Mouse (Mus musculus) stomach, embryonic 16.5 days (tissue): ENCODE data around the gene Nexn. TPM values are rescaled to one million over a fixed set of nuclear protein-coding genes. Genes with fewer than 3 reads are reported as not detected.
A peak's percentile ranks its signal among the peaks of the same experiment; 100 is the strongest.
"Not testable (repeated sequence)": the region's sequence is repeated elsewhere in the genome, so short reads cannot be mapped to it uniquely, and the experiment has no call there.

Source experiments
- ATAC-seq: fragments of 200-750 bp; cut with Nextera tagmentation; 2 replicates; pipeline ENCODE4 v1.8.0; 2017; ENCODE audit warnings: moderate number of reproducible peaks, moderate TSS enrichment; ENCODE audit not compliant: insufficient read depth, low FRiP score
- H3K27ac ChIP-seq: fragments of 300-500 bp; sonication (generic); 2 replicates; pipeline ENCODE4 v1.5.1; 2014; ENCODE audit warnings: low read length
- H3K27me3 ChIP-seq: fragments of 300-500 bp; sonication (generic); 2 replicates; pipeline ENCODE4 v1.6.1; 2014; ENCODE audit warnings: low read length, control low read depth, mixed read lengths; ENCODE audit not compliant: control insufficient read depth, insufficient read depth
- H3K36me3 ChIP-seq: fragments of 300-500 bp; sonication (generic); 2 replicates; pipeline ENCODE4 v1.6.1; 2014; ENCODE audit warnings: low read length; ENCODE audit not compliant: control insufficient read depth, insufficient read depth
- H3K4me1 ChIP-seq: fragments of 300-500 bp; sonication (generic); 2 replicates; pipeline ENCODE4 v1.6.1; 2014; ENCODE audit warnings: low read length, control low read depth, mixed read lengths; ENCODE audit not compliant: control insufficient read depth, insufficient read depth
- H3K4me2 ChIP-seq: fragments of 300-500 bp; sonication (generic); 2 replicates; pipeline ENCODE4 v1.6.1; 2014; ENCODE audit warnings: low read depth, low read length, mixed read lengths
- H3K4me3 ChIP-seq: fragments of 300-500 bp; sonication (generic); replicated peaks from 2 replicates; pipeline ENCODE4 v1.5.1; 2014; ENCODE audit warnings: mild to moderate bottlenecking, low read length
- H3K9ac ChIP-seq: fragments of 300-500 bp; sonication (generic); 2 replicates; pipeline ENCODE4 v1.6.1; 2014; ENCODE audit warnings: low read length
- H3K9me3 ChIP-seq: fragments of 300-500 bp; sonication (generic); replicated peaks from 2 replicates; pipeline ENCODE4 v1.6.1; 2016; ENCODE audit warnings: low read length, control low read depth; ENCODE audit not compliant: control insufficient read depth
- whole genome bisulfite sequencing: fragments of 180-500 bp; shearing (Covaris S2); extraction: QIAGEN DNeasy Blood & Tissue Kit; methylation state at CpG from one replicate; pipeline ENCODE4 v1.1.7; 2014; 5-methylcytosine and 5-hydroxymethylcytosine counted together
- polyA plus RNA-seq: library from polyadenylated mRNA; unstranded; fragments of >200 nt; fragmentation: Nextera tagmentation; extraction: Ambion mirVana; gene quantifications from 2 replicates; pipeline ENCODE4 v1.2.1, GENCODE M21; 2015

Nexn gene
- polyA plus RNA-seq, 1 experiment from 2014 or later: 44.9 TPM

DNA sequence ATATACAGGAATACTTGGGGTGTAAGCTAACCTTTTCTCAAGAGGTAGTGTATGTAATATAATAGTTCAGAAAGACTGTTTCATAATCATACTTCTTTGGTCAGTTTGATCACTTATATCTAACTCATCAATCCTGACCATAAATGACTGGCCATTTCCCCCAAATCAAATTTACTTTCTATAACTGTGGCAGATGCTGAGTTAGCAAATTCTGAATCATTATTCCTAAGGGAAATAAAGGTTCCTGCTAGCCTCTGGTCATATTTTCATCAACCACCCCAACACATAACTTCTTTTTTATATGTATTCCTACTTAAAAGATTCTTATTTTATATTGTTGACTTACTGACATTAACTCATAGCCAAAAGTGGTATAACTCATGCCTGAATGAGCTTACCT, 63.2 kb downstream of the Nexn start:
- no peaks in the 10 kb centered on the region for H3K27me3 ChIP-seq
- H3K9ac ChIP-seq: no peak overlapping the region
- H3K9me3 ChIP-seq: no peaks in the 10 kb centered on the region
- no peak overlapping the region for H3K4me2 ChIP-seq
- no peak overlapping the region for H3K27ac ChIP-seq
- H3K4me3 ChIP-seq: no peak overlapping the region
- 0 out of 2 replicates have a peak, but pooled peaks cover 3% of the 10 kb centered on the region for H3K4me1 ChIP-seq
- no peaks in the 10 kb centered on the region for H3K36me3 ChIP-seq
- ATAC-seq: no peak

DNA sequence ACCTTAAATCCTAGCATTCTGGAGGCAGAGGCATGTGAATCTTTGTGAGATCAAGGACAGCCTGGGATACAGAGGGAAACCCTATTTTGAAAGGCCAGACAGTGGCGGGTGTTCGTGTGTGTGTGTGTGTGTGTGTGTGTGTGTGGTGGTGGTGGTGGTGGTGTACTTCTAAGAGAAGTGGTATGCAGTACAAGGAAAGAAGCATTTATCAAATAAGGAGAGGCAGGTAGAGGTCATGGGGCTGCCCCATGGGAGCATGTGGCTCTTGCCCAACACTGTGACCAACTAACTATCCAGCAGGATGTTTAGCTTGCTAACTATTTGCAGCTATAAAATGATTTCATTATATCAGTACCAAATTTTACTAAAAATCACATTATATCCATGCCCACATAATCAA, 64.5 kb downstream of the Nexn start:
- no peaks in the 10 kb centered on the region for H3K36me3 ChIP-seq
- no peak overlapping the region for H3K4me2 ChIP-seq
- no peak overlapping the region for H3K4me3 ChIP-seq
- 68% methylated on average over 2 of the region's 2 CpGs for WGBS
- no peaks in the 10 kb centered on the region for H3K27me3 ChIP-seq
- no peak overlapping the region for H3K27ac ChIP-seq
- H3K4me1 ChIP-seq: 0 out of 2 replicates have a peak, but pooled peaks cover 3% of the 10 kb centered on the region
- ATAC-seq: no peak
- no peak overlapping the region for H3K9ac ChIP-seq
- H3K9me3 ChIP-seq: no peaks in the 10 kb centered on the region

DNA sequence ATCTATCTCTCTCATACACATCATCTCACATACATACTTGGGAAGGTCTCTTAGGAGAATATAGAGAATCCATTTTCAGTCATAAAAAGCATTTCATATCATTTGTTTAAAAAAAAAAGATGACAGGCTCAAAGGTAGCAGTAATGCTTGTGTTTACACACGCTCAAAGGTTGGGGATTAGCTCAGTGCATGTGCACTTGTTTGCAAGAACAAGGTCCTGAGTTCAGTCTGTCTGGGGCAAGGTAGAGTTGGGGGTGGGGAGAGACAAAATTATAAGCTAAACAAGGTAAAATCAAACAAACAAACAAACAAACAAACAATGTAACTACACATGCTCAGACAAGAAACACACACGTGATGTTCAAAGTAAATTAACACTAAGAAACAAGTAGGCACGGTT, 65.0 kb downstream of the Nexn start:
- 71% methylated on average over 3 of the region's 3 CpGs for WGBS
- no peak for ATAC-seq
- Histone ChIP-seq H3K4me1 (0 out of 2 replicates have a peak, but pooled peaks cover 3% of the 10 kb centered on the region), H3K4me2 (no peak overlapping the region), H3K36me3 (no peaks in the 10 kb centered on the region), H3K9me3 (no peaks in the 10 kb centered on the region), H3K27ac (no peak overlapping the region), H3K9ac (no peak overlapping the region), H3K4me3 (no peak overlapping the region), H3K27me3 (no peaks in the 10 kb centered on the region)

DNA sequence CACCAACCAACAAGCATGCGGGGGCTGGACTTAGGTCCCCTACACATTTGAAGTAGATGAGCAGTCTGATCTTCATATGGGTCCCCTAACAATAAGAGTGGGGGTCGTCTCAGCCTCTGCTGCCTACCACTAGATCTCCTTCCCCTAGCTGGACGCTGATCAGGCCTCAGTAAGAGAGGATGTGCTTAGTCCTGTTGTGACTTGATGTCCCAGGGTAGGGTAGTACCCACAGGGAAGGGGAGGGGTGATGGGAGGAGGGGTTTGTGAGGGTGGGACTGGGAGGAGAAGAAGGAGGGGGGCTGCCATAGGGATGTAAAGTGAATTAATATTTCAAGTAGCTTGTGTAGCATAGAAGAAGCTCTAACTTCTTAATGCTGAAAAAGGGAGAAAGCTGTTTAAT, 67.0 kb downstream of the Nexn start:
- ATAC-seq: no peak

DNA sequence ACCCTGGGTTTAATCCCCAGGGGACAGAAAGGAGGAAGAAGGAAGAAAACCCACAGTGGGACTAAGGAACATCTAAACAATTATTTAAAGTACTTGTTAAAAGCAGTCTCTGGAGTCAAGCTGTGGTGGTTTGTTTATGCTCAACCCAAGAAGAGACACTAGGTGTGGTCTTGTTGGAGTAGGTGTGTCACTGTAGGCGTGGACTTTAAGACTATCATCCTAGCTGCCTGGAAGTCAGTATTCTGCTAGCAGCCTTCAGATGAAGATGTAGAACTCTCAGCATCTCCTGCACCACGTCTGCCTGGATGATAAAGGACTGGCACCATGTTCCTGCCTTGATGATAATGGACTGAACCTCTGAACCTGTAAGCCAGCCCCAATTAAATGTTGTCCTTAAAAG, 68.9 kb downstream of the Nexn start:
- not testable (repeated sequence) for H3K9ac ChIP-seq, ATAC-seq, H3K4me3 ChIP-seq, H3K4me1 ChIP-seq, H3K36me3 ChIP-seq, H3K9me3 ChIP-seq, H3K27me3 ChIP-seq, H3K27ac ChIP-seq, H3K4me2 ChIP-seq
- 37% methylated on average over 2 of the region's 2 CpGs for WGBS

More for the DNA sequence above, 67.0 kb downstream of the Nexn start:
- 56% methylated on average over 3 of the region's 3 CpGs for WGBS
- H3K4me2 ChIP-seq: no peak overlapping the region
- no peaks in the 10 kb centered on the region for H3K9me3 ChIP-seq
- no peaks in the 10 kb centered on the region for H3K36me3 ChIP-seq
- H3K9ac ChIP-seq: no peak overlapping the region
- H3K4me3 ChIP-seq: no peak overlapping the region
- 0 out of 2 replicates have a peak, but pooled peaks cover 3% of the 10 kb centered on the region for H3K4me1 ChIP-seq
- H3K27ac ChIP-seq: no peak overlapping the region
- H3K27me3 ChIP-seq: no peaks in the 10 kb centered on the region

DNA sequence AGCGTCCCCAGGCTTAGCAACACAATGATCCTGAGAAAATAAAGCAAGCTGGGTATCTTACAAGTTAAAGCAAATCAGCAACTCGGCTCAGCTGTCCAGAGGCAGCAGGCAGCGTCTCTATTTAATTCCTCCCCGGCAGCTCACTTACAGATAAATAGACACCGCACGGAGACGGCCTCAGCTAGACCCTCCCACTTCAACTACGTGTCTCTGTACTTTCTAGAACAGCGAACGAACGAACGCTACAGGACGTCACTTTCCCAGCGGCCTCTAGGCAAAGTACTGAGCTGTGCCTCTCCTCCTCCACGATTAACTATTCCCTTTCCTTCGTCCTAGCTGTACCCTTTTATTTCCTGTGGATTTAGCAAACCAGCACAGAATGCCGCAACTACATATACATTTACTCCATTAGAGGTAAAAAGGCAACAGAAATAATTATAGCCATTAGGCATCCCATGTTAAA, 72.5 kb downstream of the Nexn start:
- peak overlapping the region; percentile 70 for H3K4me3 ChIP-seq

DNA sequence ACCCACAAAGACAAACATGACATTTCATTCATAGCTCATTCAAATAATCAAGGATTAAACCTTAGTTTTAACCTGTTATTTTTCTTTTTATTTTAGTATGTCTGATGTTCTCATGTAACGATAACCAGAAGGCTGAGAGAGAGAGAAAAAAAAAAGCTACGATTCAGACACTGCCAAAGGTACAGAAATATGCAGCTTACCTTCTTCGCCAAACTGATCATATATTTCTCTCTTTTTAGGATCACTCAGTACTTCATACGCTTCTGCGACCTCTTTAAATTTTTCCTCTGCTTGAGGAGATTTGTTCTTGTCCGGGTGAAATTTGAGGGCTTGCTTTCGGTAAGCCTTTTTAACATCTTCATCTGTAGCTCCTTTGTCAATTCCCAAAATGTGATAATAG, 73.0 kb downstream of the Nexn start:
- H3K9ac ChIP-seq: peak overlapping the region; percentile 66
- no peaks in the 10 kb centered on the region for H3K36me3 ChIP-seq
- 2% methylated on average over 7 of the region's 7 CpGs for WGBS
- ATAC-seq: no peak
- H3K4me2 ChIP-seq: peak overlapping the region; percentile 62
- H3K9me3 ChIP-seq: no peaks in the 10 kb centered on the region
- no peaks in the 10 kb centered on the region for H3K27me3 ChIP-seq
- peak overlapping the region; percentile 70 for H3K4me3 ChIP-seq
- peaks cover 9% of the 10 kb centered on the region for H3K4me1 ChIP-seq
- H3K27ac ChIP-seq: peak overlapping the region; percentile 89

More for the DNA sequence above, 72.5 kb downstream of the Nexn start:
- Histone ChIP-seq H3K36me3 (no peaks in the 10 kb centered on the region), H3K9me3 (no peaks in the 10 kb centered on the region), H3K4me2 (peak overlapping the region; percentile 62), H3K27me3 (no peaks in the 10 kb centered on the region), H3K4me1 (peaks cover 9% of the 10 kb centered on the region), H3K9ac (peak overlapping the region; percentile 66), H3K27ac (peak overlapping the region; percentile 89)
- peak; percentile 99 for ATAC-seq
- WGBS: under 1% methylated on average over 17 of the region's 17 CpGs

DNA sequence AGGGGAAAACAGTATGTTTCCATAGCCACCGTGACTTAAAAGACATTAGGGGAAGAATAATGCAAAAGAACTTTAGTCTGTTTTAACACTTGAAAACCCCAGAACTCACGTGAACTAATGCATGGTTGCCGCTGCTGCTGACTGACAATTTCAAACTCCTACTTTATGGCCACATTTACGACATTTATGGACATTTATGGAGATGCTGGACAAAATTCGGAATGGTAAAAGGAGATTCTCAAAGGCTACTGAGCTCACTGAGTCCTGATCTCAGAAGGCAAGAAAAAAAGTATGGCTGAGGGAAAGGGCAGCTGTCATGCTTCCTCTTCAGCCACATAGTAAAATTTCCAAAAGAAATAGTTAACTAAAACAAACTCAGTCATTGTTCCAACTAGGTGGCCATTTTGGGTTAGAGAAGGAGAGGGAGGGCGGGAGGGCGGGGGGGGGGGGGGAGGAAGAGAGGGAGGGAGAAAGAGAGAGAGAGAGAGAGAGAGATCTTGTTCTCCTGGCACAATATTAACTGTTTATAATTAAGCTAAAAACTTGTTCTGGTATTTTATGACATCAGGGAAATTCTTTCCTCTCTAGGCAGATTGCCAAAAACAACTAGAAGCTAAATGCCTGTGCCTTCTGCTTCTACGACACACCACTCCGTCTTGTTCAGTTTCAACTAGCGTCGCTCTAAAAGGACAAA, 73.8 kb downstream of the Nexn start:
- no peaks in the 10 kb centered on the region for H3K9me3 ChIP-seq
- 8% methylated on average over 10 of the region's 11 CpGs for WGBS
- H3K4me3 ChIP-seq: peak overlapping the region; percentile 52
- H3K27me3 ChIP-seq: no peaks in the 10 kb centered on the region
- H3K36me3 ChIP-seq: no peaks in the 10 kb centered on the region
- peak overlapping the region; percentile 68 for H3K9ac ChIP-seq
- H3K27ac ChIP-seq: peak overlapping the region; percentile 95
- no peak; the same call in 1 of the 2 replicates for ATAC-seq
- H3K4me2 ChIP-seq: peak overlapping the region; percentile 60
- peaks cover 9% of the 10 kb centered on the region for H3K4me1 ChIP-seq

DNA sequence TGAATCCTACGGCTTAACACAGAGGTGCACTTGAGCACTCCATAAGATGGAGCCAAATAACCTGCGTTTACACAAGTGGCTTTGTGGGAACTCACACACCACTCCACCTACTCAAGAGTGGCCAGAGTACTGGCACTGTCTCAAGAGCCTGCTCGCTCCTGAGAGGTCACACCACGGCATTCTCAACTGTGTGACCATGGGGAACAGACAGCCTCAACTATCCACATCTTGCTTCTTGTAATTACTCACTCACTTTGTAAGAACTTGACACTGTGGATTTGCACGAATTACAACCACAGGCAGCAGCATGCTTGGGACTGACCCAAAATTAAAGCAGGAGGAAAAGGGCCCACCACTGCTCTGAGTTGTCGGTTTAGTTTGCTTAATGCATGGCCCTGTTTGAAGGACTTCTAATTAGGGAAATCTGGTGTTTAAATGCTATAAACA, 74.3 kb downstream of the Nexn start:
- H3K27ac ChIP-seq: peak overlapping the region; percentile 95
- WGBS: 5% methylated on average over 6 of the region's 6 CpGs
- peak overlapping the region; percentile 68 for H3K9ac ChIP-seq
- no peaks in the 10 kb centered on the region for H3K9me3 ChIP-seq
- H3K4me3 ChIP-seq: peak overlapping the region; percentile 52
- H3K4me1 ChIP-seq: peaks cover 9% of the 10 kb centered on the region
- H3K27me3 ChIP-seq: no peaks in the 10 kb centered on the region
- H3K4me2 ChIP-seq: peak overlapping the region; percentile 60
- ATAC-seq: peak; percentile 65
- no peaks in the 10 kb centered on the region for H3K36me3 ChIP-seq
